In genomic region chr15:95527461-95527947, GRCm38 (mm10) we compare ENCODE assay signal across 8 mouse cellular contexts. TPM values are rescaled to one million over a fixed set of nuclear protein-coding genes. Genes with fewer than 3 reads are reported as not detected.
DNase-seq lines count a peak whose midpoint lies in the region; ATAC-seq and TF ChIP-seq lines count a peak whose summit lies in the region.

No protein-coding gene starts in this region.

- H3K27me3 ChIP-seq in kidney, embryonic 14.5 days (ENCODE audit: control insufficient read depth, insufficient read depth, low read length) = peaks cover 30% of the 10 kb centered on the region
- no peaks in the 10 kb centered on the region for H3K27me3 ChIP-seq in forebrain, embryonic 14.5 days (replicated peaks; ENCODE audit: control insufficient read depth, insufficient read depth, low read length)

- H3K4me2 ChIP-seq in kidney, embryonic 14.5 days (replicated peaks; ENCODE audit: low read depth, low read length) = peak overlapping the region; percentile 80
- H3K4me2 ChIP-seq in forebrain, embryonic 14.5 days (ENCODE audit: low read length) = peak overlapping the region; percentile 83

- H3K27ac ChIP-seq in kidney, embryonic 14.5 days (ENCODE audit: low read depth, low read length) = no peak overlapping the region
- peak overlapping the region; percentile 81 for H3K27ac ChIP-seq in forebrain, embryonic 14.5 days (ENCODE audit: low read depth, low read length)

- intact Hi-C loops in left cerebral cortex, postnatal 36 days (cut with DNase I) = loop anchor here (5.0 to 10.0 kb wide), 6 partner anchors 40 to 805 kb away; no protein-coding TSS in a partner anchor

- peak overlapping the region; percentile 49 for H3K4me3 ChIP-seq in kidney, embryonic 14.5 days (ENCODE audit: low read length)
- H3K4me3 ChIP-seq in forebrain, embryonic 14.5 days (ENCODE audit: low read depth, low read length) = peak overlapping the region; percentile 56

- no peaks in the 10 kb centered on the region for H3K36me3 ChIP-seq in kidney, embryonic 14.5 days (ENCODE audit: control insufficient read depth, insufficient read depth, low read length)
- H3K36me3 ChIP-seq in forebrain, embryonic 14.5 days (ENCODE audit: control insufficient read depth, insufficient read depth, low read length) = no peaks in the 10 kb centered on the region

- DNase-seq in kidney, postnatal 36 days = no peak
- peak; percentile 69 for DNase-seq in brain, embryonic 14.5 days (ENCODE audit: low read depth)
- DNase-seq in forebrain, embryonic 14.5 days (ENCODE audit: low spot score) = peak; percentile 42
- peak; percentile 15 for DNase-seq in mesoderm, embryonic 11.5 days (ENCODE audit: low read depth, low spot score)
- no peak for DNase-seq in left cerebral cortex, postnatal 36 days (ENCODE audit: low spot score in 2 of 2)

- WGBS in kidney, embryonic 14.5 days = 1% methylated on average over 28 of the region's 28 CpGs
- under 1% methylated on average over 28 of the region's 28 CpGs for WGBS in forebrain, embryonic 14.5 days

- H3K9ac ChIP-seq in kidney, embryonic 14.5 days (ENCODE audit: low read depth, low read length) = peak overlapping the region; percentile 14; the same call in 1 of the 2 replicates
- peak overlapping the region; percentile 87 for H3K9ac ChIP-seq in forebrain, embryonic 14.5 days (ENCODE audit: low read length)

- H3K9me3 ChIP-seq in kidney, embryonic 14.5 days (ENCODE audit: control insufficient read depth, low read length) = no peaks in the 10 kb centered on the region
- H3K9me3 ChIP-seq in forebrain, embryonic 14.5 days (replicated peaks; ENCODE audit: control insufficient read depth, low read length) = no peaks in the 10 kb centered on the region

- TF ChIP-seq CTCF in brain, embryonic 14.5 days (IDR thresholded peaks at IDR 0.05; ENCODE audit: borderline replicate concordance, extremely low read depth, insufficient read depth, insufficient read length) = no peak

- H3K4me1 ChIP-seq in kidney, embryonic 14.5 days (ENCODE audit: control insufficient read depth, insufficient read depth, low read length) = peaks cover 9% of the 10 kb centered on the region; the same call in 1 of the 2 replicates
- peaks cover 3% of the 10 kb centered on the region; the same call in 1 of the 2 replicates for H3K4me1 ChIP-seq in forebrain, embryonic 14.5 days (ENCODE audit: control insufficient read depth, insufficient read depth, low read length)

- no peak for TF ChIP-seq POLR2A in brain, embryonic 14.5 days (IDR thresholded peaks at IDR 0.05; ENCODE audit: borderline replicate concordance, extremely low read depth, insufficient read depth, insufficient read length, poor library complexity, severe bottlenecking)

- 0 out of 2 replicates have a peak, but pooled peaks have one; percentile 14 for ATAC-seq in kidney, embryonic 14.5 days (ENCODE audit: low FRiP score, low TSS enrichment)
- peak; percentile 33 for ATAC-seq in forebrain, embryonic 14.5 days
- no peak for ATAC-seq in inflammation-experienced regulatory T-cells, adult 6 months
- no peak for ATAC-seq in megakaryocyte progenitor cell, adult 5-6 weeks (replicated peaks; ENCODE audit: poor library complexity)

RNA-seq across cellular contexts. Expression of gene Nell2, which starts 0.9 kb away (rescaled TPM):
- polyA plus RNA-seq in kidney, embryonic 14.5 days (2014; fragmentation: Nextera tagmentation; extraction: Ambion mirVana) = 4.7 and 11.2 TPM in 2 replicates
- polyA plus RNA-seq in brain, embryonic 14.5 days (2012; rRNA removed) = 125 and 168 TPM in 2 replicates
- 153 and 183 TPM in 2 replicates for polyA plus RNA-seq in forebrain, embryonic 14.5 days (2014; fragmentation: Nextera tagmentation; extraction: Ambion mirVana)
- not detected for polyA plus RNA-seq in inflammation-experienced regulatory T-cells, adult 6 months (2017; shearing (Covaris generic))
- total RNA-seq in megakaryocyte progenitor cell, adult 5-6 weeks (2015) = not detected in 2 replicates
- not detected in 2 replicates for total RNA-seq in megakaryocyte progenitor cell, adult 5-6 weeks (2017)
- 100 to 1,000 TPM; 479 to 544 TPM for total RNA-seq in left cerebral cortex, postnatal 36 days (2021)

Comparison
In these comparisons a context has a peak if more than half of its experiments do, and no peak if none do; other contexts are left out.
1. ATAC-seq: peak in kidney, embryonic 14.5 days (single experiment) and forebrain, embryonic 14.5 days (single experiment); none in inflammation-experienced regulatory T-cells, adult 6 months (single experiment) and megakaryocyte progenitor cell, adult 5-6 weeks (single experiment).
2. DNase-seq: peak in brain, embryonic 14.5 days (single experiment), forebrain, embryonic 14.5 days (single experiment) and mesoderm, embryonic 11.5 days (single experiment); none in kidney, postnatal 36 days (0 of 2) and left cerebral cortex, postnatal 36 days (0 of 2).
3. RNA of gene Nell2, which starts 0.9 kb away (polyA plus RNA-seq): 125 to 168 TPM in brain, embryonic 14.5 days and 153 to 183 TPM in forebrain, embryonic 14.5 days; 4.7 to 11.2 TPM in kidney, embryonic 14.5 days and not detected in inflammation-experienced regulatory T-cells, adult 6 months; every median in the first group is over 10 times any median in the second.